Mouse (Mus musculus): ENCODE measurements at regions not wholly inside any gene's neighbourhood (a gene's known extent, or its start where the extent isn't known, plus 50 kb on each side); places are given as distances from the start of the nearest gene placed in this dataset.

GRCm38 (mm10) chr8:27677143-27678106 lies 230.0 kb downstream of the Poteg start:
- 35% methylated on average over 13 of the region's 13 CpGs for WGBS
- Histone ChIP-seq H3K9ac (ENCODE audit: low read depth, low read length) (no peak overlapping the region), H3K4me3 (ENCODE audit: low read depth, low read length) (no peak overlapping the region), H3K27me3 (ENCODE audit: control insufficient read depth, insufficient read depth, low read length) (no peaks in the 10 kb centered on the region), H3K4me1 (replicated peaks; ENCODE audit: control insufficient read depth, insufficient read depth, low read length) (no peaks in the 10 kb centered on the region), H3K9me3 (ENCODE audit: control insufficient read depth, low read length) (no peaks in the 10 kb centered on the region), H3K36me3 (ENCODE audit: control insufficient read depth, insufficient read depth, low read length) (no peaks in the 10 kb centered on the region), H3K4me2 (replicated peaks; ENCODE audit: low read depth, low read length) (no peak overlapping the region), H3K27ac (ENCODE audit: low read depth, low read length) (no peak overlapping the region)
- DNase-seq (ENCODE audit: low spot score) (peak; percentile 70), ATAC-seq (ENCODE audit: low FRiP score) (peak; percentile 58)

DNA sequence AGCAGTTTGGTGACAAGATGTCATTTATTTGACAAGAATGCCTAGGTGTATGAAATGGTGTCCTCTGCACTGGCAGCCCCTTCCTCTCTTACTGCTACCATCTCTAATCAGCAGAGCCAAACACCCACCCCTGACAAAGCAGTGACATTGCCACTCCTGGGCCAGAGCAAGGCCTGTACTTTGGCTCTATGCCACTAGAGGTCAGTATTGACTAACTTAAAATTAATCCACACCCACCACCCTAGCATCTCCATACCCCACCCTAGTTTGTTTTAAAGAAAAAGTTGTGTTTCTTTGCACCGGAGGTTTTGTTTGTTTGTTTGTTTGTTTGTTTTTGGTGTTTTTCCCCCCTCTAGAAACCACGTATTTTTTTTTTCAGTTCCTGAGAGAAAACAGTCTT lies 231.7 kb downstream of the Poteg start:
- Histone ChIP-seq H3K27me3 (ENCODE audit: control insufficient read depth, insufficient read depth, low read length) (no peaks in the 10 kb centered on the region), H3K36me3 (ENCODE audit: control insufficient read depth, insufficient read depth, low read length) (no peaks in the 10 kb centered on the region), H3K4me2 (replicated peaks; ENCODE audit: low read depth, low read length) (no peak overlapping the region), H3K9ac (ENCODE audit: low read depth, low read length) (no peak overlapping the region), H3K4me1 (replicated peaks; ENCODE audit: control insufficient read depth, insufficient read depth, low read length) (no peaks in the 10 kb centered on the region), H3K4me3 (ENCODE audit: low read depth, low read length) (no peak overlapping the region), H3K27ac (ENCODE audit: low read depth, low read length) (no peak overlapping the region), H3K9me3 (ENCODE audit: control insufficient read depth, low read length) (no peaks in the 10 kb centered on the region)
- peak; percentile 80 for DNase-seq (ENCODE audit: low spot score)
- WGBS: 16% methylated on average over 2 of the region's 2 CpGs
- ATAC-seq (ENCODE audit: low FRiP score): peak; percentile 78

- H3K27me3 ChIP-seq (ENCODE audit: control insufficient read depth, insufficient read depth, low read length): no peaks in the 10 kb centered on the region
- ATAC-seq (ENCODE audit: low FRiP score): peak; percentile 56
Measured at GRCm38 (mm10) chr8:27721988-27722387, 274.5 kb downstream of the Poteg start.

DNA sequence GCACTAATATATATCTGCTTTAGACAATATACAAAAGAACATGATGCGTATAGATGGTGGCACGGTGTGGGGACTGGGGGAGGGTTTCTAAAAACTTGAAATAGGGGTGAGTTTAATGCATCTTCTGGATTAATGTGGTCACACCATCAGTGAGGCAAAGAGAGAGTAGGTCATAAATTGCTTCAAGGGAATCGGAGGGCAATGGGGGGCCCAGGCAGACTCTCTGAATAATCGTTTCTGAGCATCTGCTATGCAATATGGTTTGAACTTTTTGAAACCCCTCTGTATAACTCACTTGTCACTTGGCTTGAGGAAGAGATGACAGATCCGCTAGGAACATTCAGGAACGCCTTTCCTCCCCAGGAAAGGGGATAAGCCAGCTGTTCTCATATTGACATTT lies 322.8 kb downstream of the Poteg start:
- Histone ChIP-seq H3K4me3 (ENCODE audit: low read depth, low read length) (no peak overlapping the region), H3K9me3 (ENCODE audit: control insufficient read depth, low read length) (no peaks in the 10 kb centered on the region), H3K27me3 (ENCODE audit: control insufficient read depth, insufficient read depth, low read length) (no peaks in the 10 kb centered on the region), H3K36me3 (ENCODE audit: control insufficient read depth, insufficient read depth, low read length) (no peaks in the 10 kb centered on the region), H3K27ac (ENCODE audit: low read depth, low read length) (no peak overlapping the region), H3K9ac (ENCODE audit: low read depth, low read length) (no peak overlapping the region), H3K4me2 (replicated peaks; ENCODE audit: low read depth, low read length) (no peak overlapping the region), H3K4me1 (replicated peaks; ENCODE audit: control insufficient read depth, insufficient read depth, low read length) (no peaks in the 10 kb centered on the region)
- no peak for DNase-seq (ENCODE audit: low spot score)
- ATAC-seq (ENCODE audit: low FRiP score): no peak
- WGBS: 64% methylated on average over 6 of the region's 6 CpGs

More at GRCm38 (mm10) chr8:27721988-27722387, 274.5 kb downstream of the Poteg start:
- peak; percentile 23 for DNase-seq (ENCODE audit: low spot score)
- Histone ChIP-seq H3K27ac (ENCODE audit: low read depth, low read length) (no peak overlapping the region), H3K36me3 (ENCODE audit: control insufficient read depth, insufficient read depth, low read length) (no peaks in the 10 kb centered on the region), H3K4me3 (ENCODE audit: low read depth, low read length) (no peak overlapping the region), H3K4me2 (replicated peaks; ENCODE audit: low read depth, low read length) (no peak overlapping the region), H3K9ac (ENCODE audit: low read depth, low read length) (no peak overlapping the region), H3K9me3 (ENCODE audit: control insufficient read depth, low read length) (no peaks in the 10 kb centered on the region), H3K4me1 (replicated peaks; ENCODE audit: control insufficient read depth, insufficient read depth, low read length) (0 out of 2 replicates have a peak, but pooled peaks cover 3% of the 10 kb centered on the region)
- WGBS: 61% methylated on average over 6 of the region's 6 CpGs

DNA sequence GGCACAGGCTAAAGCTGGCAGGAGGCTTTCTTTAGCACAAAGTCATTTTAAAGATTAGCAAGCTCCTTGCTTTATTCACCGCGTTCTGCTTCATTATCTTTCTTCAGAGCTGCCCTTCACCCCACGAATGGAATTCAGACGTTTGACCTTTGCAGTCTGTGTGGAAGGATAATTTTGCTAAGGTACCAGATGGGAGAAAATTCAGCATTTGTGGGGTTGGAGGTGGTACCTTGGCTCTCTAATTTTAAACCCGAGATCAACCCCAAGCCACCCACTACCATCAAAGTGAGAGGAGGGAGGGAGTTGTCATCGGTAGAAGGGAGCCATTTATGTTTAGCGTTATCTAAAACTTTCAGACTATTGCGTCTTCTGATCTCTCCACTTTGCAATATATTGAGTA lies 323.3 kb downstream of the Poteg start:
- ATAC-seq (ENCODE audit: low FRiP score) (no peak), DNase-seq (ENCODE audit: low spot score) (peak; percentile 27)
- no peak overlapping the region for H3K27ac ChIP-seq (ENCODE audit: low read depth, low read length)
- H3K4me2 ChIP-seq (replicated peaks; ENCODE audit: low read depth, low read length): no peak overlapping the region
- no peak overlapping the region for H3K4me3 ChIP-seq (ENCODE audit: low read depth, low read length)
- WGBS: 40% methylated on average over 8 of the region's 8 CpGs
- no peaks in the 10 kb centered on the region for H3K27me3 ChIP-seq (ENCODE audit: control insufficient read depth, insufficient read depth, low read length)
- no peaks in the 10 kb centered on the region for H3K4me1 ChIP-seq (replicated peaks; ENCODE audit: control insufficient read depth, insufficient read depth, low read length)
- no peak overlapping the region for H3K9ac ChIP-seq (ENCODE audit: low read depth, low read length)
- H3K36me3 ChIP-seq (ENCODE audit: control insufficient read depth, insufficient read depth, low read length): no peaks in the 10 kb centered on the region
- no peaks in the 10 kb centered on the region for H3K9me3 ChIP-seq (ENCODE audit: control insufficient read depth, low read length)

DNA sequence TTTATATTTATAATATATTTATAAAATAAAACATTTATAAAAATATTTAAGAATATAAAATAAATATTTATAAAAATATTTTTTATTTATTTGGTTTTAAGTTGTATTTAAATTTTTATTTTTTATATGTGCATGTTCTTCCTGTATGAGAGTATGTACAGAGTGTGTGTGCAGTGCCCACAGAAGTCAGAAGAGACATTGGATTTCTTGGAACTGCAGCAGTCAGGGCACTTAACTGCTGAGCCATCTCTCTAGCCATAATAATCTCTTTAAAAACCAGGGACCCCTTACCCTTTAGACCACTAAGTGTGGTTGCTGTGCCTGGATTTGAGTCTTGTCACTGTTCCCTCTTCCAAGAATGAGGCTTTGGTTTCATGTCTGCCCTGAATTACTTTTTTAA lies 323.8 kb downstream of the Poteg start:
- ATAC-seq (ENCODE audit: low FRiP score) (no peak), DNase-seq (ENCODE audit: low spot score) (no peak)
- Histone ChIP-seq H3K27me3 (ENCODE audit: control insufficient read depth, insufficient read depth, low read length) (no peaks in the 10 kb centered on the region), H3K4me3 (ENCODE audit: low read depth, low read length) (no peak overlapping the region), H3K9me3 (ENCODE audit: control insufficient read depth, low read length) (no peaks in the 10 kb centered on the region), H3K4me1 (replicated peaks; ENCODE audit: control insufficient read depth, insufficient read depth, low read length) (no peaks in the 10 kb centered on the region), H3K9ac (ENCODE audit: low read depth, low read length) (no peak overlapping the region), H3K36me3 (ENCODE audit: control insufficient read depth, insufficient read depth, low read length) (no peaks in the 10 kb centered on the region), H3K27ac (ENCODE audit: low read depth, low read length) (no peak overlapping the region), H3K4me2 (replicated peaks; ENCODE audit: low read depth, low read length) (no peak overlapping the region)

DNA sequence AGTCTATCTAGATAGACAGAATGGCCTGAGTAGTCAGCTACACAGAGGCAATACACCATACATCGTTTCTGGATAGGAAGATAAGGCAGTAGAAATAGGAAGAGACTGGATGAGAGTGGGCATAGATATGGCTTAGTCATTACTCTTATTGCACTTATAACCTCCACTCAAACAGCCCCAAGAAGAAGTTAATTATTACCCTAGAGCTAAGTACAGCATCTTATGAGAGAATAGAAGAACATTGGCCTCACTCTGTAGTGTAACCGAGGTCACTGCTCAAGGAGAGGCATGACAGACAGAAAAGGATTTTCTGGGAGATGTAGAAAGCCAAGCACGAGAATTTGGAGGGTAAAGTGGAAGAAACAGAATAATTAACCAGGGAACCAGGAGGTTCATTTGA lies 331.5 kb downstream of the Poteg start:
- DNase-seq (ENCODE audit: low spot score): no peak

More for the DNA sequence above, 331.5 kb downstream of the Poteg start:
- H3K9ac ChIP-seq (ENCODE audit: low read depth, low read length): no peak overlapping the region
- 83% methylated on average over 3 of the region's 3 CpGs for WGBS
- no peaks in the 10 kb centered on the region for H3K36me3 ChIP-seq (ENCODE audit: control insufficient read depth, insufficient read depth, low read length)
- no peak for ATAC-seq (ENCODE audit: low FRiP score)
- no peak overlapping the region for H3K4me3 ChIP-seq (ENCODE audit: low read depth, low read length)
- H3K4me1 ChIP-seq (replicated peaks; ENCODE audit: control insufficient read depth, insufficient read depth, low read length): no peaks in the 10 kb centered on the region
- H3K27ac ChIP-seq (ENCODE audit: low read depth, low read length): no peak overlapping the region
- no peak overlapping the region for H3K4me2 ChIP-seq (replicated peaks; ENCODE audit: low read depth, low read length)
- H3K9me3 ChIP-seq (ENCODE audit: control insufficient read depth, low read length): no peaks in the 10 kb centered on the region
- no peaks in the 10 kb centered on the region for H3K27me3 ChIP-seq (ENCODE audit: control insufficient read depth, insufficient read depth, low read length)

Data from hindbrain, embryonic 11.5 days (tissue).